ENCODE assay signal across 9 mouse cellular contexts in the genomic region with DNA sequence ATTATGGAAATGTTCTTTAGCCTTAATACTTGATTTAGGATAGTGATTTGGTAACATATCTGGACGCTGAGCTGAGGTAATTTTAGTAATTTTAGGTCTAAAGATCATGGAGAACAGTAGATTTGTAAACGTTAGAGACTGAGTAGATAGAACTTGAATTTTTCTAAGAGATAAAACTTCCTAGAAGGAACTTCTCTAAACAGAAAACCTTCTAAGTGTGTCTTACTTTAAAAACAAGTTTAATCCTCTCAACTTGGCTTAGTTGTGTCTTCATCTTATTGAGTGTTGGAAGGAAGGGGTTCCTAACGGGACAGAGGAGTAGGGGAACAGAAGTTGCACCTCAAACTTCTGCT.
DNase-seq lines count a peak whose midpoint lies in the region; ATAC-seq lines count a peak whose summit lies in the region.
"Had no signal": no experiment of that assay in that cellular context is flagged by ENCODE, and none has a peak within 500 bp of the region (broad histone marks: within the 10 kb centered on the region; RNA-seq: fewer than 3 reads in every experiment).

No protein-coding gene starts in this region.

- peak overlapping the region; percentile 73 for H3K4me3 ChIP-seq in kidney, embryonic 15.5 days (replicated peaks)
- peak overlapping the region; percentile 79 for H3K4me3 ChIP-seq in embryonic facial prominence, embryonic 10.5 days
- H3K4me3 ChIP-seq in hindbrain, embryonic 16.5 days (ENCODE audit: low read length): peak overlapping the region; percentile 69
- H3K4me3 ChIP-seq in midbrain, embryonic 15.5 days: peak overlapping the region; percentile 65; the same call in 1 of the 2 replicates

- peak overlapping the region; percentile 86 for H3K4me2 ChIP-seq in kidney, embryonic 15.5 days
- H3K4me2 ChIP-seq in hindbrain, embryonic 16.5 days (ENCODE audit: low read length): peak overlapping the region; percentile 82
- peak overlapping the region; percentile 80; the same call in 1 of the 2 replicates for H3K4me2 ChIP-seq in midbrain, embryonic 15.5 days

- H3K9me3 ChIP-seq in kidney, embryonic 15.5 days (replicated peaks): no peaks in the 10 kb centered on the region
- peaks cover 4% of the 10 kb centered on the region; the same call in 1 of the 2 replicates for H3K9me3 ChIP-seq in embryonic facial prominence, embryonic 10.5 days
- no peaks in the 10 kb centered on the region for H3K9me3 ChIP-seq in hindbrain, embryonic 16.5 days (ENCODE audit: control insufficient read depth, low read length)
- no peaks in the 10 kb centered on the region for H3K9me3 ChIP-seq in midbrain, embryonic 15.5 days

- DNase-seq in kidney, adult 11 months: no peak
- no peak for DNase-seq in embryonic facial prominence, embryonic 10.5 days (ENCODE audit: low spot score)
- DNase-seq in T-cell, adult 2 months (ENCODE audit: low spot score): no peak
- no peak for DNase-seq in embryo, embryonic 11 days
- DNase-seq in layer of hippocampus, adult 9-10 months (ENCODE audit: low spot score): no peak

- no peak overlapping the region for H3K27ac ChIP-seq in kidney, embryonic 15.5 days
- H3K27ac ChIP-seq in embryonic facial prominence, embryonic 10.5 days (replicated peaks): no peak overlapping the region
- no peak overlapping the region for H3K27ac ChIP-seq in hindbrain, embryonic 16.5 days (ENCODE audit: low read depth, low read length)
- no peak overlapping the region for H3K27ac ChIP-seq in midbrain, embryonic 15.5 days

- no peak for ATAC-seq in kidney, embryonic 15.5 days (replicated peaks; ENCODE audit: low FRiP score)
- no peak for ATAC-seq in hindbrain, embryonic 16.5 days
- ATAC-seq in midbrain, embryonic 15.5 days (replicated peaks): no peak
- ATAC-seq: Patski had no signal

- H3K27me3 ChIP-seq in kidney, embryonic 15.5 days: 0 out of 2 replicates have a peak, but pooled peaks cover 3% of the 10 kb centered on the region
- H3K27me3 ChIP-seq in embryonic facial prominence, embryonic 10.5 days (replicated peaks; ENCODE audit: low read depth, poor library complexity, severe bottlenecking): peaks cover 41% of the 10 kb centered on the region
- H3K27me3 ChIP-seq in hindbrain, embryonic 16.5 days (replicated peaks; ENCODE audit: control insufficient read depth, insufficient read depth, low read length): peaks cover 9% of the 10 kb centered on the region; the same call in 1 of the 2 replicates
- H3K27me3 ChIP-seq in midbrain, embryonic 15.5 days (replicated peaks): peaks cover 16% of the 10 kb centered on the region
- H3K27me3 ChIP-seq: Patski had no signal

- peaks cover 46% of the 10 kb centered on the region for H3K4me1 ChIP-seq in kidney, embryonic 15.5 days
- peaks cover 26% of the 10 kb centered on the region for H3K4me1 ChIP-seq in embryonic facial prominence, embryonic 10.5 days
- H3K4me1 ChIP-seq in hindbrain, embryonic 16.5 days (ENCODE audit: control insufficient read depth, insufficient read depth, low read depth, low read length): peaks cover 9% of the 10 kb centered on the region
- peaks cover 20% of the 10 kb centered on the region for H3K4me1 ChIP-seq in midbrain, embryonic 15.5 days

- no peaks in the 10 kb centered on the region for H3K36me3 ChIP-seq in kidney, embryonic 15.5 days
- H3K36me3 ChIP-seq in embryonic facial prominence, embryonic 10.5 days (replicated peaks): no peaks in the 10 kb centered on the region
- H3K36me3 ChIP-seq in hindbrain, embryonic 16.5 days (ENCODE audit: control insufficient read depth, insufficient read depth, low read length): no peaks in the 10 kb centered on the region
- no peaks in the 10 kb centered on the region for H3K36me3 ChIP-seq in midbrain, embryonic 15.5 days (replicated peaks)

- peak overlapping the region; percentile 80; the same call in 1 of the 2 replicates for H3K9ac ChIP-seq in kidney, embryonic 15.5 days
- no peak overlapping the region for H3K9ac ChIP-seq in hindbrain, embryonic 16.5 days (ENCODE audit: low read depth, low read length)
- no peak overlapping the region for H3K9ac ChIP-seq in midbrain, embryonic 15.5 days

- WGBS in kidney, embryonic 15.5 days: 46% methylated on average over 3 of the region's 3 CpGs
- WGBS in embryonic facial prominence, embryonic 10.5 days: 49% methylated on average over 3 of the region's 3 CpGs
- WGBS in hindbrain, embryonic 16.5 days: 54% methylated on average over 3 of the region's 3 CpGs
- 52% methylated on average over 3 of the region's 3 CpGs for WGBS in midbrain, embryonic 15.5 days
